Mouse (Mus musculus) neural tube, embryonic 10.5 days (tissue): ENCODE results near the gene Safb2.

Experiments
- DNase-seq: peaks from one replicate; pipeline ENCODE4 v3.0.0-alpha.2; 2017; ENCODE audit warnings: low spot score; ENCODE audit errors: extremely low spot score

Safb2 gene

DNA sequence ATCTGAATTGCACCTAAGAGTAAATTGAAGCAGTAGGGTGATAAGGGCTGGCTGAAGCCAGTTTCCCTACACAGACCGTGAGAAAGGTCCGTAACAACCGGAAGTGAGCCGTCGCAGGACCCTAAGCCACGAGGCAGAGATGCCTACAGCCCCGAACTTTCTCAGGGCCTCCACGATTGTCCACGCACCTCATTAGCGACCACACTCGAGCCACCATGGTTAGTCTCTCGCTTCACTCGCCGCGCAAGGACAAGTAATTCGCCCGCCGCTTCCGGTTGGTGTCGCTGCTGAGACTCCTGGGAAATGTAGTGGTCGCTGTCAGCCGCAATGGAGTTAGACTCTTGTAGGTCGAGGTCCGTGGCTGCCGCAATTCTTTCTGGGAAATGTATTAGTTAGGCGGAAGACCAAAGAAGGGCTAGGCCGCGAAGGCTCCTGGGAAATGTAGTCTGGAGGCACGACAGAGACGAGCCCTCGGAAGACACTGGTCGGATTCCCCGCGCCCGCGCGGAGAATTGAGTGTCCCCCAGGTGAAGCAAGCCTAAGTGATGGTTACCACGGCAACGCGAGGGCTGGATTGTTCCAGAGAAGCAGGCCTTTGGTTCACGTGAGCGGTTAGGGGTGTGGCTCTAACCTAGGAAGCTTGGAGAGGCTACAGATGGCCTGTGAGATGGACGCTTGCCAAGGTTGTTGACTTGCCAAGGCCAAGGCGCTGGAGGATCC lies 25.2 kb upstream of the Safb2 start, which contains the start of gene 2410015M20Rik:
TSS of gene 2410015M20Rik (minus strand) at position 320 of the 720 bp plus-strand sequence.
- peak; percentile 91 for DNase-seq

DNA sequence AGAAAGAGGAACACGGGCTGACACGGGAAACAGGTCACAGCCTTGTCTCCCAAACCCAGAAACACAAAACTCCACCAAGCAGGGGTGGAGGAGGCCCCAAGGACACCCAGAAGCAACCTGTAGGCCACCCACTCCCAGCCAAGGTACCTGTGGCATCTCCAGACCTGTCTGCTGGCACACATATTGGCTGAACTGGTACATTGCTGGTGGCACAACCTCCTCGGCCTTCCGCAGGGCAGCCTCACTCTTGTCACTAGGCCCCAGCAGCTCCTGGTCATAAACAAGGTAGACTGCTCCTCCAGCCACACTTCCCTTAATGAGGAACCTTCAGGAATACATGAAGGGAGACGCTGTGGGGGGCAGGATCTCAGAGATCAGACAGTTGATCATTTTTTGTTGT lies 24.3 kb upstream of the Safb2 start:
- DNase-seq, result no peak

DNA sequence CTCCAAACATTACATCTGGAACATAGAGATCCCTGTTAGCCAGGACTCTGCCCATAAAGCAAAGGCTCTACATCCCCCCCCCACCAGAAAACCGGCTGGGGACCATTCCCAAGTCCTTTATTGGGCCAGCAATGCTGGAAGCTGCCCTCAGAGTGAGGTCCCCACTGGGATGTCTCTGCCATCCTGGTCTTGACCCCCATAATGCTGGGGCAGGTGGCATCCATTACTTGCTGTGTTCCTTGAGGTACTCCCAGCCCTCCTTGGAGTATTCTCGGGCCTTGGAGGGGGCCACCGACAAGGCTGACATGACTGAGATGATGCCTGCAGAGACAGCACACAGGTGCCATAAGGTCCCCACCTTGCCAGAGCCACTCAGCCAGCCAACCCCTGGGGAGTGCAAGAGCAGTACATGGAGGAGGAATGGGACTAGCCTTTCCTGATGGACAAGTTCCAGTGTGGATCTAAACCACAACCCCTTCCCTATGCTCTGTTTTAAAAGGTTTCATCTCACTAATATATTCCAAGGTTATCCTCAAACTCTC lies 23.2 kb upstream of the Safb2 start:
- no peak for DNase-seq

DNA sequence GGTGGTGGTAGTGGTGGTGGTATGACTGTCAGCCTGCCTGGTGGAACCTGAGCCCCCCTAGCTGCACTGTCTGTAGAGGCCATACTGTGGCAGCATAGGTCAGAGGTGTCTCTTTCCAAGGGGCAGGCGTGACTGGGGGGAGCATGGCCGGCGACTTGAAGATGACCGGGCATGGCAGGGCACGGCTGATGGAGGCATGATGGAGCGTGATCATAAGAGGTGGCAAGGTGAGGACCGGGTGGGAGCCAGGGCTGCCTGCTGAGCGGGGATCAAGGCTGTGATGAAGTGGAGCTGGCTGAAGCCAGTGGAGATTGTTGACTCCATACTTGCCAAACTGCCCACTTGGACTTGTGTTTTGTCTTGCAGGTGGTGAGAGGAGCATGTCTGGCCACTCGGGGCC lies 21.0 kb upstream of the Safb2 start:
- no peak for DNase-seq

DNA sequence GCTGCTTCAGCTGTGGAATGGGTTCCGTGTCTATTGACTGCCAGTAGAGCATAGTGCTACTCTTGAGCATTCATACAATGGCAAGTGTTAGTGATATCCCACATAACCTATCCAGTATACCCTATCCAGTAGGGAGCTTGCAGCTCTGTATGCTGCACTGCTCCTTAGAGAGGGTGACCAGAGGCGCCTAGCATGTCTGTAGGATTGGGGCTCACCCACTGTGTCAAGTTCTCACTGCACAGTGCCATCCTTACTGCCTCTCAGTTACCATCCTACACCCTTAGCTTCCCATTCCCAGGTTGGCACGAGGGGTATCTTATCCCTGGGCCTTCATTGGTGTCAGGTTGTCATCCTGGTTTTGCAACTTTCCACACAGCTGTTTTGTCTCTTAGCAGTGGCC lies 20.0 kb upstream of the Safb2 start:
- DNase-seq, result no peak

DNA sequence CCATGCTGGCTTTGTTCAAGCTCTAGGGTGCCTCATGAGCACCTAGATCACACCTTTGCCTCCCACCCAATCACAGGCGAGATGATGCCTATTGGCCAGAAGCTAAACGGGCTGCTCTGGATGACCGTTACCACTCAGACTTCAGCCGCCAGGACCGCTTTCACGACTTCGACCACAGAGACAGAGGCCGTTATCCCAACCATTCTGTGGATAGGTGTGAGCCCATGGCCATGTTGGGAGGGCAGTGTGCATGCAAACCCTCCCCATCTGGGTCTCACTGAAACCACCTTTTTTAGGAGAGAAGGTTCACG lies 19.6 kb upstream of the Safb2 start:
- DNase-seq, result no peak

DNA sequence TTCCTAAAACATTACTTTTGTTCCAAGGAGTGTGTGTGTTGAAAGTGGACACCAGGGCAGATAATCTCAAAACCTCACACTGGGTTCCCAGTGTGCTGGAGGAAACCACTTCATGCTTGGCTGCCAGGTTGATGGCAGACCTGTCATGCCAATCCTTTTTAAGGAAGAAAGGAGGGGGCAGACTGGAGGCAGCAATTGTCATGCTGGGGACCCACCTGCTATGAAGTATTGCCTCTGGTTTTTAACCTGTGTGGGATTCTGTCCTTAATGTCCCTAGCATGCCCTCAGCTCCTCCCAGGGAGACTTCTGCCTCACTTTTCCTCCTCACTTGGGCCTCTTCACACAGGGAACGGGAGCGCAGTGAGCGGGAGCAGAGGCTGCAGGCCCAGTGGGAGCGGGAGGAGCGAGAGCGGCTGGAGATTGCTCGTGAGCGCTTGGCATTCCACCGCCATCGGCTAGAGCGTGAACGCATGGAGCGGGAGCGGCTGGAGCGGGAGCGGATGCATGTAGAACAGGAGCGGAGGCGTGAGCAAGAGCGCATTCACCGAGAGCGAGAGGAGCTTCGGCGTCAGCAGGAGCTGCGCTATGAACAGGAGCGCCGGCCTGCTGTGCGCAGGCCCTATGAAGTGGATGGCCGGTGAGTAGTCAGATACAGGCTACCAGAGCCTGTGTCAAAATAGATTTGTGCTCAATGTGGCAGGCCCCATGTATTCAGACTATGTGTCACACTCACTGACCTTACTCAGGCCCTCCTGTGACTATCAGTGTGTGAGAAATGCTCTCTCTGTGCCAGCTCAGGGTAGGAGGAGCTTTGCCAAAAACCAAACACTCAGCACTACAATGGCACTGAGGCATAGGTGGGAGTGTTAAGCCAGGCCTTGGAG lies 19.0 kb upstream of the Safb2 start:
- no peak for DNase-seq

DNA sequence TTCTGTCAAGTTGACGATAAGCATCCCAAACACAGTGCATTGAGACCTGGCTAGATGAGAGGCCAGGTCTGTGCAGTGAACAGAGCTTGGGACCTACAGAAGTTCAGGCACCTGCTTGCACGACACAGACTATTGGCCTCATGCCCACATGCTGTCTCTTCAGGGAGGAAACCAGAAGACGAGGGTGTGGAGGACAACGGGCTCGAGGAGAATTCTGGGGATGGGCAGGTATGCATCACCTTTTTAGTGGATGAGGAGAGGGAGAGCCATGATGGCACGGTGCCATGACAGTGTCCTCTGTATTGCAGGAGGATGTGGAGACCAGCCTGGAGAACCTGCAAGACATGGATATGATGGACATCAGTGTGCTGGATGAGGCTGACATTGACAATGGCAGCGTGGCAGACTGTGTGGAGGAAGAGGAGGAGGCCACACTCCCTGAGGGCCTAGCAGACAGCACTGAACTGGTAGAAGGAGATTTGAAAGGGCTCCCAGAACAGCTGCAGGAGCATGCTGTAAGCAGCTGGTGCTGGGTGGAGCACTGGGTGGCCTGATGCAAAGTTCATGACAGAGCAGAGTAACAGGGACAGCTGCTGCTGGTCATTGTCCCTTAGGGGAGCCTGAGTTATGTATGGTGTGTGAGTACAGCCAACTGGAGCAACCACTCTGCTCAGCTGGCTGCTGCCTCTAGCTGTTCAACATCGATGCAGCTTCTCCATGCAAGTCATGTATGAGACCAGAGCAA lies 9.3 kb upstream of the Safb2 start:
- DNase-seq, result no peak

DNA sequence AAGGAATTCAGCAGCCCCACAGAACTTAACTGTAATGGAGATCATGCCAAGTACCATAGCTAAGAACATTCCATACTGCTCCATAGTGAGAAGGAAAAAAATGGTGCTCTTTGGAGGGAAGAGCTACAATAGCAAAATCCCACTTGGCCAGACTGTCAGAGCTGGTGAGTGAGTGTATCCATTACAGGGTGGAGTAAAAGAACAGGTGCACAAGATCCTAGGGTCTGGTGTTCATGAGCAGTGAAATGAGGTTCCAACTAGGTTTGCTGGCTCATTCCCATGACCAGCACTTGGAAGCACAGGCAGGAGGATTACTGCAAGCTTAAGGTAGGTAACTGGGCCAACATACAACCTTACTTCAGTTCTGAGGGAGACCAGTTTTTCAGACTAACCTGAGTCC lies 8.2 kb upstream of the Safb2 start:
- no peak for DNase-seq

DNA sequence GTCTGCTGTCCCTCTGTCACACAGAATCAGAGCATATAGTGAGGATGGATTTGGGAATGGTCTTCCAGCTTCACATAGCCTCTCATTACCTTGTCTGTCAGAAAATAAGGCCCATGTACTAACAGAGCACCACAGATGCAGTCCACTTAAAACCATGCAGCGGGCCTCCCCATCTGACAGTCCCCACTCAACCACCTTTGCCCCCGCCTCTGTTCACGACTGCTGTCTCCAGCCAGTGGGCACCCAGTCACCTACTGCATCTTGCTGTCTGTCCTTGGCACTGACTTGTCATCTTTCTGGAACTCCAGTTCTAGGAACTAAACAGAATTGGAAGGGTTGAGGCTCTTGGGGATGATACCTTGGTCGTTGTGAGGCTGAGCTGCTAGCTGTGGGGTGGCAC lies 4.5 kb upstream of the Safb2 start:
- DNase-seq, result no peak

DNA sequence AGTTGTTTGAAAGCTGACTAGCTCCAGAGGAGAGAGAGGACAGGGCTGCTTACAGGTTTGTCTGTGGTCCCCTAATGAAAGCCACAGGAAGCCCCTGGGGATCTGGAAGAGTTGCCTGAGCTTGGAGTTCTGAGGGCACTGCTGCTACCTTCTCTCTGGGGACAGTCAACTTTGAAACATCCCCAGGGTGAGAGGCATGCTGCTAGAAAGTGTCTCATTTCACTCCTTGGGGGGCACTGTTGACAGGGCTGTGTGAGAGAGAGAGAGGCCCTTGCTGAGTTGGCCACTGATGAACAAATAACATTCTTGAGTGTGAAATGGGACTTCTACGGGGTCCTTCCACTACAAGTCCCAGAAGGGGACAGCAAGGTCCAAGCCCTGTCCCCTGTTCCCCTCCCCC lies 3.4 kb upstream of the Safb2 start:
- DNase-seq, result no peak

DNA sequence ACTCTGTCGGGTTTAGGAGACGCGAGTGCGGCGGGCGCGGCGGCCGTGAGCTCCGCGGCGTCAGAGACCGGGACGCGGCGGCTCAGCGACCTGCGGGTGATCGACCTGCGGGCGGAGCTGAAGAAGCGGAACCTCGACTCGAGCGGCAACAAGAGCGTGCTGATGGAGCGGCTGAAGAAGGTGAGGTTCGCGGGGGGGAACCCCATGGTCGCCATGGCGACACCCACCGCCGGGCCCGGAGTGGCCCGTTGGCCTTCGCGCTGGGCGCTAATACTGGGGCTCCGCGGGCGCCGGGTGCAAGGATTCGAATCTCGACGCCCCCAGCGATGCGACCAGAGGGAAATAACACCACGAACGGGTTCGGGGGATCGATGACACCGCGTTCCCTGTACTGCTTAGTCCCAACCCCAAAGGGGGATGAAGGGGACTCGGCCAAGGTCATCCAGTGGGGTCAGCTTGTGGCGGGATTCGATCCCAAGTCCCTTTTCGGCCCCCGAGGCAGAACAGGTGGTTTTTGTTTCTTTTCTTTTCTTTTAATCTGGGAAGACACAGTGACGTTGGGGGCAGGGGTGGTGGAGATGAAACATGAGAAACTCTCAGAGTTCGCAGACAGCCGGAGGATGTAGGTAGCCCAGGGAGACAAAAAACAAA lies 911 bp upstream of the Safb2 start:
- peak; percentile 64 for DNase-seq

DNA sequence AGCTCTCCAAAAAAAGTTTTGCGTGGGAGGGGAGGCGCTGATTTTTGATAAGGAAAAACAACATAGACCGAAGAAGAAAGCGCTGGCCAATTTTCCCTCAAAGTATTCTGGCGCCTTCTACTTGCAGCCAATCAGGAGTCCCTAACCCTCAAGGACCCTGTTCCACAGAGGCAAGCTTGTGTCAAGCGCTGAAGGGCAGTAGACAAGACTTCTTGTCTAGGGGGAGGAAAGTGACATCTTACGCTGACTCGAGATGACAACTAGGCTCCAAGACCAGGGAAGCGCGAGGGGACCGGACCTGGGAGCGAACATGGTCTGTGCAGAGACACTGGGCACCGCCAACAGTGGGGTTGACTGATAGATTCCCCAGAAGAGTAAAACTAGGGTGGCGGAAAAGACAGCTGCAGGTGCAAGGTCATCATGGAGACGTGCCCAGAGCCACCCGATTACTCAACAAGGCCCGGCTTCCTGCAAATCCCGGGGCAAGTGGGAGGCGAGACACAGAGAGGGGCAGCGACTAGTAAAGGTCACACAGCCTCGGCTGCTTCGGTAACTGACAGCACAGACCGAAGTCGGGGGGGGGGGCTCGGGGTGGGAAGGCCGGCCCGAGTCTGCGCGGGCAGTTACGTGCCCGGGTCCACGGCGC lies 651 bp downstream of the Safb2 start:
- DNase-seq, result no peak

DNA sequence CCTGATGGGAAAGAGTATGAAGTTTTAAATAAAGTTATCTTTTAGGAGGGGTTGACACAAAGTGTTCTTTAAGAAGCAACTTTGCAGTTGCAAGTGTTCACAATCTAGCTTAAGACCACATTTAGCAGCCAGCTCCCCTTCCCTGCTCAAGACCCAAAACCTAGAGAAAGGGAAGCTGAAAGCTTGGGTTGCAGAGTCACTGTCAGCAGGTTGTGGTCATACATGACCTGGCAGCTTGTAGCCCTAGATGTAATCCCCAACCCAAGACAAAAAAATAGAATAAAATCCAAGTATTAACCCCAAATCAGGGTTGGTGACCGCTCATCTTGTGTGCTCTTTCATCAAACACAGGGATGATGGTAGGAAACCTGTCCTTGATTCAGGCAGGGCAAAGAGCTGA lies 1.3 kb downstream of the Safb2 start:
- DNase-seq, result no peak

DNA sequence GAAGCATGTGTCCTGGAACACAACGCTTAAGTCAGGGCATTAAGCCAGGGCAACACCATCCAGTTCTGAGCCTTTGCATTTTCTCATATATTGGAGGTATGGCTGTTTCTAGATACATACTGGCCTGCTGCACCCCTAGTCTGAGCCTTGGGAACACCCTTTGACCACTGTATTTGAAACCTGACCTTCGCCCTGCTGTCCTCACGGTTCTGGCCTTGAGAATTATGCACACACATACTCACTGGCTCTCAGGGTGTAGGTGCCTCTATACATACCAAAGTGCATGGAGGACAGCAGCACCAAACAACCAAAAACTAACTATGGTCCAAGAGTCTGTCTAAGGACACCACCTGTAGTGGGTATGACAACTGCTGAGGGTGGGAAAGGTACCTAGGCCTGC lies 11.4 kb downstream of the Safb2 start:
- DNase-seq, result no peak

DNA sequence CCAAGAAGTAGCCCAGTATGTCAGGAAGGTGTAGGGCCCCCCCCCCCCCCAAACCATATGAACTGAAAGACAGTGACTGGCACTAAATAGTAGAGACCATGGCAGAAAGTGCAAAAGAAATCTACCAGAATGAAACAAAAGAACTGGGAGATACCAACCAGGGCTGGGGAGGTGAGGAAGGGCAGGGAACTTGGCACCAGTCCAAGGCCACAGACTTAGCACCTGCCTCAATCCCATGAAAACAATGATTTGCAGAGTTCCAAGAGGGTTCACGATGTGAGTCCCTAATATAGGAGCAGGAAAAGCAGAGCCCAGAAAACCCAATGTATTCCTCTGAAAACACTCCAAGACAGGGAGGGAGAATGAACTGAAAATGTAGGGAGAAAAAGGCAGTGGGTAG lies 12.2 kb downstream of the Safb2 start:
- DNase-seq, result no peak

DNA sequence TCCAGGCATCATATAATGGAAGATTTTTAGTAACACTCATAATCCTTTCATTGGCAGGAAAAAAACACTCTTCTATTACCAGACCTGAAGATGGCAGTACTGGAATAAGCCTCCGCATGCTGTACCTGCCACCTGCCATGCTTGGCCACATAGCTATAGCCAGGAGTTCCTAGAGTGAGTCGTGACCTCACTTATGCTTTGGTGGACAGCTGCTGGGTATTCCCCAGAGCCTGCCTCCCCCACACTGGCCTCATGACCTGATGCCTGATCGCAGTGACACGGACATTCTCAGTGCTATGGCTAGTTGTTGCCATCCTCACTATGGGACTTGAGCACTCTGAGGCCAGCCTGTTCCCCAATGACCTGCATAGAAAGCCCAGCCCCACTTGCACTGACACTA lies 14.1 kb downstream of the Safb2 start:
- DNase-seq, result no peak

DNA sequence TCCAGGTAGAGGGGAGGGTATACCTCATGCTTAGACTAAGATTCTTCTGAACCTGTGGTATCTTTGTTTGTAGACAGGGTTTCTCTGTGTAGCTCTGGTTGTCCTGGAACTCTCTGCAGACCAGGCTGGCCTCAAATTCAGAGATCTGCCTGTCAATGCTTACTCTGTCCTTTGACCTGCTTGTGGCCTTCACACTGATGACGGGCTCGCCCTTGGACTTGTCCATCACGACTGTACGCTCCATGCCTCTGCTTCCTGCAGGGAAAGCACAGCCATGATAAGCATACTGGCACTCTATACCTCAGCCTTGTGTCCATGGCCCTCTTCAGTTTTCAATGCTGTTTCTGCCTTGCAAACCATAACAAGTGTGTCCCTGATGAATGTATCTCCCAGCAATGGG lies 17.0 kb downstream of the Safb2 start:
- no peak for DNase-seq

DNA sequence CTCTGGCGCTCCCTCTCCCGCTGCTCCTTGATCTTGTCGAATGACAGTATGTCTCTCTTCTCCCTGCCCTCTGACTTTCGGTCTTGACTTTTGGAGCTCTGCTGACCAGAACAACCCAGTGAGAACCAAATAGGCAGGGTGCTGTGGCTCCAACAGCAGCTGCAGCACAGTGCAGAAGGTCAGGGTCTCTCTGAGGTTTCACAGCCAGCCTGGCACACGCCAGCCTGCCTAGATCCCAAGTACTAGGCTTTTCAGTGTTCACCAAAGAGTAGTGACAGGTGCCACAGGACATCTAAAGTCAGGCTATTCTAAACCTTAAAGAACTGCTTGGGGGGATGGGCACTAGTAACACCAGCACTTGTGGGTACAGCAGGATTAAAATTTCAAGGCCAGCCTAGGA lies 17.5 kb downstream of the Safb2 start:
- no peak for DNase-seq

DNA sequence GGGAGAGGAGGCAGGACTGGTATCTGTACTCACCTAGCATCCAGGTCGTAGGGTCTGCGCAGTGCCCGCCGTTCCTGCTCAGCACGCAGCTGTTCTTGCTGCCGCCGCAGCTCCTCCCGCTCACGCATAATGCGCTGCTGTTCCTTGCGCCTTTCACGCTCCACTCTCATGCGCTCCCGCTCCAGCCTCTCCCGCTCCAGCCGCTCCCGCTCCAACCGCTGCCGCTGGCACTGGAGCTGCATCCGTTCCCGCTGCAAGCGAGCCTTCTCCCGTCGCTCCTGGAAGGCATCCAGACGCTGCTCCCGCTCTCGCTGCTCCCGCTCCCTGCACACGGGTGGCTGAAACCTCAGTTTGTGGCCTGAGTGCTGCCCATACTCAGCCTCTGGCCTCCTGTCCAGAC lies 18.1 kb downstream of the Safb2 start:
- no peak for DNase-seq

DNA sequence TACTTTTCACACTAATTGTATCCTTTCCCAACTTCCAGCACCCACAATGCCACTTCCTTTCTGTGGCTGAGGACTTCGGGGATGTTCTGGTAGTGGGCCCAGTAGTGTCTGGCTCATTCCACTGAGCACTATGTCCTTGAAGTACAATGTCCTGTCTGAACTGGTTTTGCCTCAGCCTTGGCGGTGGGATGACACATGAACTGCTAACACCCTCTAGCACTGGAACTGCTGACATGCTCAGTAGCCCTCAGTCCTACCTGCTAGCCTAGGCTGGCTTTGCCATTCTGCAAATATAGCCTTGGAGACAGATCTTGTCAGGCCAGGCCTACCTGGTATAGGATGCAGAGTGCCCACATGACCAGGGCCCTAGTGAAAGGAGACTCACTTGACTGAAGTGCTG lies 22.5 kb downstream of the Safb2 start:
- DNase-seq, result no peak
